Mouse (Mus musculus): Measurements from ENCODE around the gene Det1. TPM values are rescaled to one million over a fixed set of nuclear protein-coding genes. Genes with fewer than 3 reads are reported as not detected.

Det1 gene
- polyA plus RNA-seq, 1 experiment = 9.9 TPM

- TF ChIP-seq CTCF (IDR thresholded peaks at IDR 0.05; ENCODE audit: borderline replicate concordance, insufficient read depth, low read length) (no peak), POLR2A (IDR thresholded peaks at IDR 0.05; ENCODE audit: low read depth, low read length) (no peak)
Observed at GRCm38 (mm10) chr7:78883726-78884060, 36.6 kb upstream of the Det1 start.

GRCm38 (mm10) chr7:78883016-78883725 lies 36.1 kb upstream of the Det1 start:
- H3K4me1 ChIP-seq (ENCODE audit: control insufficient read depth, insufficient read depth, low read length) = no peaks in the 10 kb centered on the region
- no peak overlapping the region for H3K27ac ChIP-seq (ENCODE audit: insufficient read depth, low read length)
- no peak overlapping the region for H3K4me3 ChIP-seq (ENCODE audit: insufficient read depth, low read length)
- TF ChIP-seq POLR2A (IDR thresholded peaks at IDR 0.05; ENCODE audit: low read depth, low read length) (no peak), CTCF (IDR thresholded peaks at IDR 0.05; ENCODE audit: borderline replicate concordance, insufficient read depth, low read length) (no peak)

More at GRCm38 (mm10) chr7:78883726-78884060, 36.6 kb upstream of the Det1 start:
- no peak overlapping the region for H3K4me3 ChIP-seq (ENCODE audit: insufficient read depth, low read length)
- no peaks in the 10 kb centered on the region for H3K4me1 ChIP-seq (ENCODE audit: control insufficient read depth, insufficient read depth, low read length)
- H3K27ac ChIP-seq (ENCODE audit: insufficient read depth, low read length) = no peak overlapping the region

- no peak for TF ChIP-seq POLR2A (IDR thresholded peaks at IDR 0.05; ENCODE audit: low read depth, low read length)
- TF ChIP-seq CTCF (IDR thresholded peaks at IDR 0.05; ENCODE audit: borderline replicate concordance, insufficient read depth, low read length) = no peak
- H3K27ac ChIP-seq (ENCODE audit: insufficient read depth, low read length) = no peak overlapping the region
- no peaks in the 10 kb centered on the region for H3K4me1 ChIP-seq (ENCODE audit: control insufficient read depth, insufficient read depth, low read length)
- no peak overlapping the region for H3K4me3 ChIP-seq (ENCODE audit: insufficient read depth, low read length)
Observed at GRCm38 (mm10) chr7:78882469-78882837, 35.4 kb upstream of the Det1 start.

GRCm38 (mm10) chr7:78881607-78882468 lies 34.8 kb upstream of the Det1 start:
- H3K27ac ChIP-seq (ENCODE audit: insufficient read depth, low read length) = no peak overlapping the region
- H3K4me1 ChIP-seq (ENCODE audit: control insufficient read depth, insufficient read depth, low read length) = no peaks in the 10 kb centered on the region
- TF ChIP-seq CTCF (IDR thresholded peaks at IDR 0.05; ENCODE audit: borderline replicate concordance, insufficient read depth, low read length) (no peak), POLR2A (IDR thresholded peaks at IDR 0.05; ENCODE audit: low read depth, low read length) (no peak)
- H3K4me3 ChIP-seq (ENCODE audit: insufficient read depth, low read length) = no peak overlapping the region

- no peak overlapping the region for H3K4me3 ChIP-seq (ENCODE audit: insufficient read depth, low read length)
- TF ChIP-seq POLR2A (IDR thresholded peaks at IDR 0.05; ENCODE audit: low read depth, low read length) (no peak), CTCF (IDR thresholded peaks at IDR 0.05; ENCODE audit: borderline replicate concordance, insufficient read depth, low read length) (no peak)
- H3K27ac ChIP-seq (ENCODE audit: insufficient read depth, low read length) = no peak overlapping the region
- no peaks in the 10 kb centered on the region for H3K4me1 ChIP-seq (ENCODE audit: control insufficient read depth, insufficient read depth, low read length)
Observed at GRCm38 (mm10) chr7:78872831-78873230, 25.8 kb upstream of the Det1 start.

GRCm38 (mm10) chr7:78872366-78872765 lies 25.3 kb upstream of the Det1 start:
- TF ChIP-seq POLR2A (IDR thresholded peaks at IDR 0.05; ENCODE audit: low read depth, low read length) (no peak), CTCF (IDR thresholded peaks at IDR 0.05; ENCODE audit: borderline replicate concordance, insufficient read depth, low read length) (no peak)
- Histone ChIP-seq H3K4me1 (ENCODE audit: control insufficient read depth, insufficient read depth, low read length) (no peaks in the 10 kb centered on the region), H3K4me3 (ENCODE audit: insufficient read depth, low read length) (no peak overlapping the region), H3K27ac (ENCODE audit: insufficient read depth, low read length) (no peak overlapping the region)

GRCm38 (mm10) chr7:78868731-78869130 lies 21.7 kb upstream of the Det1 start:
- H3K27ac ChIP-seq (ENCODE audit: insufficient read depth, low read length) = no peak overlapping the region
- H3K4me1 ChIP-seq (ENCODE audit: control insufficient read depth, insufficient read depth, low read length) = no peaks in the 10 kb centered on the region
- TF ChIP-seq POLR2A (IDR thresholded peaks at IDR 0.05; ENCODE audit: low read depth, low read length) = no peak
- TF ChIP-seq CTCF (IDR thresholded peaks at IDR 0.05; ENCODE audit: borderline replicate concordance, insufficient read depth, low read length) = no peak
- no peak overlapping the region for H3K4me3 ChIP-seq (ENCODE audit: insufficient read depth, low read length)

- Histone ChIP-seq H3K4me1 (ENCODE audit: control insufficient read depth, insufficient read depth, low read length) (no peaks in the 10 kb centered on the region), H3K4me3 (ENCODE audit: insufficient read depth, low read length) (no peak overlapping the region), H3K27ac (ENCODE audit: insufficient read depth, low read length) (no peak overlapping the region)
- TF ChIP-seq POLR2A (IDR thresholded peaks at IDR 0.05; ENCODE audit: low read depth, low read length) (no peak), CTCF (IDR thresholded peaks at IDR 0.05; ENCODE audit: borderline replicate concordance, insufficient read depth, low read length) (no peak)
Observed at GRCm38 (mm10) chr7:78865212-78865949, 18.3 kb upstream of the Det1 start.

GRCm38 (mm10) chr7:78864446-78864802 lies 17.4 kb upstream of the Det1 start:
- Histone ChIP-seq H3K27ac (ENCODE audit: insufficient read depth, low read length) (no peak overlapping the region), H3K4me1 (ENCODE audit: control insufficient read depth, insufficient read depth, low read length) (no peaks in the 10 kb centered on the region), H3K4me3 (ENCODE audit: insufficient read depth, low read length) (no peak overlapping the region)
- TF ChIP-seq CTCF (IDR thresholded peaks at IDR 0.05; ENCODE audit: borderline replicate concordance, insufficient read depth, low read length) (no peak), POLR2A (IDR thresholded peaks at IDR 0.05; ENCODE audit: low read depth, low read length) (no peak)

Measured in embryonic fibroblast, embryonic 13.5 days (primary cell).